Mouse (Mus musculus) myocyte (in vitro differentiated cells): ENCODE data around the gene Camta1.

Source experiments
- CEBPB ChIP-seq: IDR thresholded peaks from 2 replicates; pipeline ENCODE4 v1.6.1; 2011; ENCODE audit warnings: mild to moderate bottlenecking, moderate library complexity; ENCODE audit not compliant: poor library complexity, insufficient read depth, severe bottlenecking
- E2F4 ChIP-seq: IDR thresholded peaks from one replicate; pipeline ENCODE4 v1.6.1; 2011; ENCODE audit warnings: mild to moderate bottlenecking, control low read depth, moderate library complexity; ENCODE audit not compliant: insufficient read depth
- MAX ChIP-seq: IDR thresholded peaks from one replicate; pipeline ENCODE4 v1.6.1; 2011; ENCODE audit warnings: low read depth, mild to moderate bottlenecking, control low read depth
- MYOD1 ChIP-seq, 3 experiments: IDR thresholded peaks; one replicate each; pipeline ENCODE4 v1.6.1; 2011; ENCODE audit warnings: control low read depth in 2 of 3, low read depth in 2 of 3, mild to moderate bottlenecking in 2 of 3, moderate library complexity in 1 of 3; ENCODE audit not compliant: insufficient read length in 2 of 3, control insufficient read depth in 1 of 3
- MYOG ChIP-seq, 3 experiments: IDR thresholded peaks; one replicate each; pipeline ENCODE4 v1.6.1; 2011; ENCODE audit warnings: control low read depth in 2 of 3, low read depth in 2 of 3, mild to moderate bottlenecking in 2 of 3; ENCODE audit not compliant: insufficient read length in 2 of 3, control insufficient read depth in 1 of 3, insufficient read depth in 1 of 3
- POLR2A ChIP-seq: IDR thresholded peaks from one replicate; pipeline ENCODE4 v1.6.1; 2011; ENCODE audit warnings: low read depth, mild to moderate bottlenecking, control low read depth, moderate library complexity; ENCODE audit not compliant: insufficient read length
- REST ChIP-seq: IDR thresholded peaks from one replicate; pipeline ENCODE4 v1.6.1; 2011; ENCODE audit warnings: mild to moderate bottlenecking, control low read depth, moderate library complexity; ENCODE audit not compliant: insufficient read depth, insufficient read length
- SRF ChIP-seq: IDR thresholded peaks from one replicate; pipeline ENCODE4 v1.6.1; 2011; ENCODE audit warnings: low read depth; ENCODE audit not compliant: control insufficient read depth, insufficient read length
- USF1 ChIP-seq: IDR thresholded peaks from one replicate; pipeline ENCODE4 v1.6.1; 2011; ENCODE audit warnings: low read depth, mild to moderate bottlenecking, control low read depth, moderate library complexity

DNA sequence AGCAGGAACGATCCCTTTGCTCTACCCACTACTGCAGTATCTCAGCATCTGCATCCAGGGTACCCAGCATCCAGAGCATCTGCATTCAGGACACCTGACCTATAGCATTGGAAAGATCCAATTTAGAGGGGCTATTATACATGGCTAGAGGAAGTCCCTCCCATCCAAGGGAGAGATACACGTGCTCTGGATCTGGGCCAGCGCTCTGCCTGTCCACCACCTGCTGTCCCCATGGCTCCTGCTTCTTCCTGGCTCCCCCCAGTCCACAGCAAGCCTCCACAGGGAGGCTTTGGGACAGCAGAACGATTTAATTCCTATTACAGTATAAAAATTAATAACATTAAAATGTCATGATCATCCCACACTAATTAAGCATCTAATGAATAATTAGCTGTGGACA, 605.1 kb downstream of the Camta1 start:
- TF ChIP-seq E2F4: no peak
- no peak for TF ChIP-seq MYOG (IDR thresholded peaks at IDR 0.05; ENCODE audit: control insufficient read depth in 1 of 3, insufficient read depth in 1 of 3, insufficient read length in 2 of 3, low read depth in 2 of 3)
- no peak for TF ChIP-seq USF1
- no peak for TF ChIP-seq POLR2A
- no peak for TF ChIP-seq MAX
- TF ChIP-seq MYOD1 (IDR thresholded peaks at IDR 0.05; ENCODE audit: control insufficient read depth in 1 of 3, insufficient read length in 2 of 3, low read depth in 2 of 3): no peak
- TF ChIP-seq SRF: no peak
- TF ChIP-seq REST: no peak
- no peak for TF ChIP-seq CEBPB
